Mouse (Mus musculus): ENCODE data around the gene Suclg2.

DNA sequence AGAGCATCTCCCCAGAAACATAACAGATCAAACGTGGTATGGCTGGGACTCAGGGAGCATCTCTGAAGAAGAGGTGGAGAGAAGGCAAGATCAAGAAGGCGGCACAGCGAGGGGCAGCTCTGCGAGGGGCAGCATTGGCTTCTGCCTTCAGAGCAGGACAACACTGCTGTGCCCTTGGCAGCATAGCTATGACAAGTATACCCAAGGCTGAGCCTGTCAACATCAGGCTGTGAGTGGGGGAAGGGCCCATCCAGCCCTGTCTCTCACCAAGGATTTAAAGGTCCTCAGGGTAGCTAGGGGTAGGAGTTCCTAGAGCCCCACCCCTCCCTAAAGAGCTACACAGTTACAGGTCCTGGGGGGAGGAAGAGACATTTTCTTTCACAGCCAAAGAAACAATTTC is 23.7 kb downstream of the Suclg2 start:
- no peak for TF ChIP-seq POLR2A (IDR thresholded peaks at IDR 0.05; ENCODE audit: extremely low read depth, insufficient read depth, low read length)
- no peak for TF ChIP-seq CTCF (IDR thresholded peaks at IDR 0.05; ENCODE audit: low read depth, low read length)

Data from liver, adult 2 months (tissue).